Mouse (Mus musculus): ENCODE results near the gene Hpse. TPM values are rescaled to one million over a fixed set of nuclear protein-coding genes. Genes with fewer than 3 reads are reported as not detected.
A peak's percentile ranks its signal among the peaks of the same experiment; 100 is the strongest.

Hpse gene
- polyA plus RNA-seq, 1 experiment from 2014 or later = 17.3 TPM

- H3K9ac ChIP-seq (ENCODE audit: low read length) = no peak overlapping the region
- no peak overlapping the region for H3K4me2 ChIP-seq (replicated peaks; ENCODE audit: low read depth)
- H3K9me3 ChIP-seq (ENCODE audit: control insufficient read depth, low read length) = no peaks in the 10 kb centered on the region
- TF ChIP-seq EP300 (optimal IDR thresholded peaks at IDR 0.05) (no peak), CTCF (IDR thresholded peaks at IDR 0.05; ENCODE audit: low read depth) (no peak)
- no peaks in the 10 kb centered on the region for H3K36me3 ChIP-seq (ENCODE audit: control insufficient read depth, insufficient read depth, low read length)
- no peak overlapping the region for H3K4me3 ChIP-seq (ENCODE audit: low read depth, low read length)
- DNase-seq (ENCODE audit: low spot score) = no peak
- no peak for ATAC-seq (ENCODE audit: low FRiP score, low TSS enrichment)
- 68% methylated on average over 4 of the region's 4 CpGs for WGBS
- H3K27ac ChIP-seq (replicated peaks) = peak overlapping the region; percentile 82
- no peaks in the 10 kb centered on the region for H3K27me3 ChIP-seq (ENCODE audit: control insufficient read depth, insufficient read depth, low read length)
- H3K4me1 ChIP-seq (replicated peaks; ENCODE audit: control insufficient read depth, insufficient read depth) = no peaks in the 10 kb centered on the region; the same call in none of the 2 replicates
Observed at GRCm38 (mm10) chr5:100646558-100646957, 73.0 kb downstream of the Hpse start.

- 44% methylated on average over 7 of the region's 7 CpGs for WGBS
- no peak overlapping the region for H3K9ac ChIP-seq (ENCODE audit: low read length)
- no peak overlapping the region for H3K4me2 ChIP-seq (replicated peaks; ENCODE audit: low read depth)
- DNase-seq (ENCODE audit: low spot score) (peak; percentile 61), ATAC-seq (ENCODE audit: low FRiP score, low TSS enrichment) (peak; percentile 68)
- H3K27ac ChIP-seq (replicated peaks) = peak overlapping the region; percentile 71; the same call in 1 of the 2 replicates
- no peaks in the 10 kb centered on the region for H3K27me3 ChIP-seq (ENCODE audit: control insufficient read depth, insufficient read depth, low read length)
- H3K4me3 ChIP-seq (ENCODE audit: low read depth, low read length) = no peak overlapping the region
- H3K36me3 ChIP-seq (ENCODE audit: control insufficient read depth, insufficient read depth, low read length) = no peaks in the 10 kb centered on the region
- no peaks in the 10 kb centered on the region for H3K9me3 ChIP-seq (ENCODE audit: control insufficient read depth, low read length)
- H3K4me1 ChIP-seq (replicated peaks; ENCODE audit: control insufficient read depth, insufficient read depth) = no peaks in the 10 kb centered on the region; the same call in none of the 2 replicates
- TF ChIP-seq EP300 (optimal IDR thresholded peaks at IDR 0.05) (no peak), CTCF (IDR thresholded peaks at IDR 0.05; ENCODE audit: low read depth) (no peak)
Observed at GRCm38 (mm10) chr5:100643991-100644535, 75.5 kb downstream of the Hpse start.

GRCm38 (mm10) chr5:100643253-100643990 is 76.1 kb downstream of the Hpse start:
- DNase-seq (ENCODE audit: low spot score) (peak; percentile 54), ATAC-seq (ENCODE audit: low FRiP score, low TSS enrichment) (peak; percentile 31; the same call in 1 of the 2 replicates)
- peak overlapping the region; percentile 71; the same call in 1 of the 2 replicates for H3K27ac ChIP-seq (replicated peaks)
- no peak overlapping the region for H3K4me2 ChIP-seq (replicated peaks; ENCODE audit: low read depth)
- no peaks in the 10 kb centered on the region; the same call in none of the 2 replicates for H3K4me1 ChIP-seq (replicated peaks; ENCODE audit: control insufficient read depth, insufficient read depth)
- 49% methylated on average over 12 of the region's 12 CpGs for WGBS
- TF ChIP-seq EP300 (optimal IDR thresholded peaks at IDR 0.05) (no peak), CTCF (IDR thresholded peaks at IDR 0.05; ENCODE audit: low read depth) (no peak)
- H3K4me3 ChIP-seq (ENCODE audit: low read depth, low read length) = no peak overlapping the region
- no peaks in the 10 kb centered on the region for H3K27me3 ChIP-seq (ENCODE audit: control insufficient read depth, insufficient read depth, low read length)
- no peaks in the 10 kb centered on the region for H3K9me3 ChIP-seq (ENCODE audit: control insufficient read depth, low read length)
- H3K36me3 ChIP-seq (ENCODE audit: control insufficient read depth, insufficient read depth, low read length) = no peaks in the 10 kb centered on the region
- H3K9ac ChIP-seq (ENCODE audit: low read length) = no peak overlapping the region

GRCm38 (mm10) chr5:100642316-100642715 is 77.2 kb downstream of the Hpse start:
- Histone ChIP-seq H3K4me2 (replicated peaks; ENCODE audit: low read depth) (no peak overlapping the region), H3K9me3 (ENCODE audit: control insufficient read depth, low read length) (no peaks in the 10 kb centered on the region), H3K27ac (replicated peaks) (no peak overlapping the region), H3K4me1 (replicated peaks; ENCODE audit: control insufficient read depth, insufficient read depth) (no peaks in the 10 kb centered on the region; the same call in none of the 2 replicates), H3K27me3 (ENCODE audit: control insufficient read depth, insufficient read depth, low read length) (no peaks in the 10 kb centered on the region), H3K36me3 (ENCODE audit: control insufficient read depth, insufficient read depth, low read length) (no peaks in the 10 kb centered on the region), H3K4me3 (ENCODE audit: low read depth, low read length) (no peak overlapping the region), H3K9ac (ENCODE audit: low read length) (no peak overlapping the region)
- DNase-seq (ENCODE audit: low spot score) (no peak), ATAC-seq (ENCODE audit: low FRiP score, low TSS enrichment) (no peak)
- 86% methylated on average over 5 of the region's 5 CpGs for WGBS
- TF ChIP-seq CTCF (IDR thresholded peaks at IDR 0.05; ENCODE audit: low read depth) = no peak
- no peak for TF ChIP-seq EP300 (optimal IDR thresholded peaks at IDR 0.05)

- no peaks in the 10 kb centered on the region; the same call in 1 of the 2 replicates for H3K4me1 ChIP-seq (replicated peaks; ENCODE audit: control insufficient read depth, insufficient read depth)
- H3K9ac ChIP-seq (ENCODE audit: low read length) = no peak overlapping the region
- no peak overlapping the region for H3K27ac ChIP-seq (replicated peaks)
- TF ChIP-seq CTCF (IDR thresholded peaks at IDR 0.05; ENCODE audit: low read depth) (no peak), EP300 (optimal IDR thresholded peaks at IDR 0.05) (no peak)
- ATAC-seq (ENCODE audit: low FRiP score, low TSS enrichment) = no peak
- H3K36me3 ChIP-seq (ENCODE audit: control insufficient read depth, insufficient read depth, low read length) = no peaks in the 10 kb centered on the region
- H3K4me3 ChIP-seq (ENCODE audit: low read depth, low read length) = no peak overlapping the region
- no peaks in the 10 kb centered on the region for H3K27me3 ChIP-seq (ENCODE audit: control insufficient read depth, insufficient read depth, low read length)
- H3K9me3 ChIP-seq (ENCODE audit: control insufficient read depth, low read length) = no peaks in the 10 kb centered on the region
- 68% methylated on average over 8 of the region's 8 CpGs for whole genome bisulfite sequencing
- no peak overlapping the region for H3K4me2 ChIP-seq (replicated peaks; ENCODE audit: low read depth)
- DNase-seq (ENCODE audit: low spot score) = no peak
Observed at GRCm38 (mm10) chr5:100638483-100638882, 81.0 kb downstream of the Hpse start.

Data from stomach, postnatal 0 days (tissue).